11 mouse cellular contexts compared by ENCODE assay signal in genomic region chr3:116127836-116128235, GRCm38 (mm10). TPM values are rescaled to one million over a fixed set of nuclear protein-coding genes. Genes with fewer than 3 reads are reported as not detected.
DNase-seq lines count a peak whose midpoint lies in the region; ATAC-seq and TF ChIP-seq lines count a peak whose summit lies in the region.
"Had no signal": no experiment of that assay in that cellular context is flagged by ENCODE, and none has a peak within 500 bp of the region (broad histone marks: within the 10 kb centered on the region; RNA-seq: fewer than 3 reads in every experiment).

No protein-coding gene starts in this region.

- no peak for ATAC-seq in lung, embryonic 14.5 days (ENCODE audit: insufficient read depth)
- ATAC-seq in forebrain, embryonic 15.5 days (replicated peaks): no peak
- no peak for ATAC-seq in limb, embryonic 12.5 days (ENCODE audit: insufficient number of reproducible peaks, insufficient read depth, low FRiP score, low TSS enrichment, low read depth)
- ATAC-seq in neural tube, embryonic 14.5 days (ENCODE audit: low read depth): no peak
- ATAC-seq: Patski had no signal

- H3K27me3 ChIP-seq in lung, embryonic 14.5 days (ENCODE audit: insufficient read depth, low read length): no peaks in the 10 kb centered on the region
- H3K27me3 ChIP-seq in forebrain, embryonic 15.5 days: no peaks in the 10 kb centered on the region
- no peaks in the 10 kb centered on the region for H3K27me3 ChIP-seq in limb, embryonic 12.5 days
- no peaks in the 10 kb centered on the region for H3K27me3 ChIP-seq in neural tube, embryonic 14.5 days (ENCODE audit: control insufficient read depth, insufficient read depth, low read length)
- H3K27me3 ChIP-seq: Patski had no signal

- no peaks in the 10 kb centered on the region for H3K9me3 ChIP-seq in lung, embryonic 14.5 days (ENCODE audit: low read depth, low read length)
- no peaks in the 10 kb centered on the region for H3K9me3 ChIP-seq in forebrain, embryonic 15.5 days
- H3K9me3 ChIP-seq in limb, embryonic 12.5 days: no peaks in the 10 kb centered on the region
- no peaks in the 10 kb centered on the region for H3K9me3 ChIP-seq in neural tube, embryonic 14.5 days (ENCODE audit: control insufficient read depth, low read length)

- H3K27ac ChIP-seq in lung, embryonic 14.5 days (ENCODE audit: low read depth): no peak overlapping the region
- no peak overlapping the region for H3K27ac ChIP-seq in forebrain, embryonic 15.5 days (replicated peaks)
- peak overlapping the region; percentile 87 for H3K27ac ChIP-seq in limb, embryonic 12.5 days
- no peak overlapping the region for H3K27ac ChIP-seq in neural tube, embryonic 14.5 days (ENCODE audit: low read depth, low read length)

- TF ChIP-seq CTCF in lung, embryonic 14.5 days (IDR thresholded peaks at IDR 0.05; ENCODE audit: low read depth): no peak

- peak overlapping the region; percentile 45 for H3K4me3 ChIP-seq in lung, embryonic 14.5 days (ENCODE audit: low read depth, low read length)
- peak overlapping the region; percentile 36 for H3K4me3 ChIP-seq in forebrain, embryonic 15.5 days
- H3K4me3 ChIP-seq in limb, embryonic 12.5 days (replicated peaks): peak overlapping the region; percentile 50
- H3K4me3 ChIP-seq in neural tube, embryonic 14.5 days (ENCODE audit: low read depth, low read length): peak overlapping the region; percentile 1; the same call in 1 of the 2 replicates

- H3K4me2 ChIP-seq in lung, embryonic 14.5 days: peak overlapping the region; percentile 52
- H3K4me2 ChIP-seq in forebrain, embryonic 15.5 days (replicated peaks): peak overlapping the region; percentile 45
- peak overlapping the region; percentile 65 for H3K4me2 ChIP-seq in limb, embryonic 12.5 days
- no peak overlapping the region for H3K4me2 ChIP-seq in neural tube, embryonic 14.5 days (ENCODE audit: low read depth, low read length)

- WGBS in lung, embryonic 14.5 days: 52% methylated on average over 3 of the region's 3 CpGs
- WGBS in forebrain, embryonic 15.5 days: 39% methylated on average over 3 of the region's 3 CpGs
- WGBS in limb, embryonic 12.5 days: 22% methylated on average over 3 of the region's 3 CpGs
- 56% methylated on average over 3 of the region's 3 CpGs for whole genome bisulfite sequencing in neural tube, embryonic 14.5 days

- no peak for DNase-seq in lung, embryonic 14.5 days
- no peak for DNase-seq in lung, postnatal 10 days
- DNase-seq in thymus, postnatal 0 days (ENCODE audit: low spot score): no peak
- no peak for DNase-seq in kidney, adult 9 months
- DNase-seq in ovary, postnatal 10 days (ENCODE audit: low spot score): no peak
- DNase-seq: cerebellum, adult 18-20 months; thymus, postnatal 14 days had no signal

- peaks cover 14% of the 10 kb centered on the region; the same call in 1 of the 2 replicates for H3K36me3 ChIP-seq in lung, embryonic 14.5 days (ENCODE audit: insufficient read depth)
- H3K36me3 ChIP-seq in forebrain, embryonic 15.5 days: no peaks in the 10 kb centered on the region
- peaks cover 15% of the 10 kb centered on the region for H3K36me3 ChIP-seq in limb, embryonic 12.5 days
- H3K36me3 ChIP-seq in neural tube, embryonic 14.5 days (ENCODE audit: control insufficient read depth, insufficient read depth, low read length): no peaks in the 10 kb centered on the region

- peak overlapping the region; percentile 48 for H3K9ac ChIP-seq in lung, embryonic 14.5 days
- H3K9ac ChIP-seq in forebrain, embryonic 15.5 days (replicated peaks): 0 out of 2 replicates have a peak overlapping the region, but pooled peaks have one; percentile 19
- peak overlapping the region; percentile 62; the same call in 1 of the 2 replicates for H3K9ac ChIP-seq in limb, embryonic 12.5 days (replicated peaks)
- no peak overlapping the region for H3K9ac ChIP-seq in neural tube, embryonic 14.5 days (replicated peaks; ENCODE audit: low read depth, low read length)

- H3K4me1 ChIP-seq in lung, embryonic 14.5 days (ENCODE audit: insufficient read depth): peaks cover 21% of the 10 kb centered on the region
- H3K4me1 ChIP-seq in forebrain, embryonic 15.5 days: peaks cover 23% of the 10 kb centered on the region
- H3K4me1 ChIP-seq in limb, embryonic 12.5 days (replicated peaks): peaks cover 19% of the 10 kb centered on the region
- H3K4me1 ChIP-seq in neural tube, embryonic 14.5 days (ENCODE audit: control insufficient read depth, insufficient read depth, low read length): 0 out of 2 replicates have a peak, but pooled peaks cover 3% of the 10 kb centered on the region

RNA-seq across cellular contexts. Expression of gene Vcam1, which starts 1.7 kb away (rescaled TPM):
- polyA plus RNA-seq in lung, embryonic 14.5 days (2014; fragmentation: Nextera tagmentation; extraction: Ambion mirVana): 78.6 and 93.8 TPM in 2 replicates
- 26.2 and 29.2 TPM in 2 replicates for polyA plus RNA-seq in forebrain, embryonic 15.5 days (2015; fragmentation: Nextera tagmentation; extraction: Ambion mirVana)
- polyA plus RNA-seq in limb, embryonic 12.5 days (2016; fragmentation: Nextera tagmentation; extraction: Ambion mirVana): 77.8 and 87.7 TPM in 2 replicates
- 24.7 and 31.6 TPM in 2 replicates for polyA plus RNA-seq in neural tube, embryonic 14.5 days (2014; fragmentation: Nextera tagmentation; extraction: Ambion mirVana)
- 128 and 129 TPM in 2 replicates for polyA plus RNA-seq in thymus, postnatal 0 days (2015; fragmentation: Nextera tagmentation; extraction: Ambion mirVana)
